Mouse (Mus musculus) erythroblast, embryonic 14.5 days (primary cell): ENCODE results near the gene Cdk17. TPM values are rescaled to one million over a fixed set of nuclear protein-coding genes. Genes with fewer than 3 reads are reported as not detected.

Source experiments
- H3K27me3 ChIP-seq: 2 replicates; pipeline ENCODE4 v1.6.1; 2012; ENCODE audit warnings: inconsistent platforms; ENCODE audit not compliant: control insufficient read depth
- H3K36me3 ChIP-seq: 2 replicates; pipeline ENCODE4 v1.6.1; 2012; ENCODE audit warnings: mild to moderate bottlenecking, inconsistent platforms; ENCODE audit not compliant: control insufficient read depth
- H3K4me1 ChIP-seq: 2 replicates; pipeline ENCODE4 v1.6.1; 2012; ENCODE audit warnings: inconsistent platforms; ENCODE audit not compliant: control insufficient read depth
- H3K4me3 ChIP-seq: replicated peaks from 2 replicates; pipeline ENCODE3; 2012; ENCODE audit warnings: moderate library complexity, mild to moderate bottlenecking, inconsistent platforms
- H3K9me3 ChIP-seq: 2 replicates; pipeline ENCODE4 v1.6.1; 2012; ENCODE audit warnings: low read length, inconsistent platforms, mixed read lengths; ENCODE audit not compliant: control insufficient read depth
- GATA1 ChIP-seq: IDR thresholded peaks from 2 replicates; pipeline ENCODE4 v1.6.1; 2012; ENCODE audit warnings: low read length, inconsistent platforms, mixed read lengths
- TAL1 ChIP-seq: IDR thresholded peaks from 3 replicates; pipeline ENCODE4 v1.6.1; 2012; ENCODE audit warnings: low read length, inconsistent platforms, mixed read lengths
- polyA plus RNA-seq: library from polyadenylated mRNA; stranded (reverse); fragments of >175 nt; gene quantifications from 2 replicates; pipeline ENCODE4 v1.2.3, GENCODE M21; 2012

Cdk17 gene
- polyA plus RNA-seq, 1 experiment: 0.41 TPM

DNA sequence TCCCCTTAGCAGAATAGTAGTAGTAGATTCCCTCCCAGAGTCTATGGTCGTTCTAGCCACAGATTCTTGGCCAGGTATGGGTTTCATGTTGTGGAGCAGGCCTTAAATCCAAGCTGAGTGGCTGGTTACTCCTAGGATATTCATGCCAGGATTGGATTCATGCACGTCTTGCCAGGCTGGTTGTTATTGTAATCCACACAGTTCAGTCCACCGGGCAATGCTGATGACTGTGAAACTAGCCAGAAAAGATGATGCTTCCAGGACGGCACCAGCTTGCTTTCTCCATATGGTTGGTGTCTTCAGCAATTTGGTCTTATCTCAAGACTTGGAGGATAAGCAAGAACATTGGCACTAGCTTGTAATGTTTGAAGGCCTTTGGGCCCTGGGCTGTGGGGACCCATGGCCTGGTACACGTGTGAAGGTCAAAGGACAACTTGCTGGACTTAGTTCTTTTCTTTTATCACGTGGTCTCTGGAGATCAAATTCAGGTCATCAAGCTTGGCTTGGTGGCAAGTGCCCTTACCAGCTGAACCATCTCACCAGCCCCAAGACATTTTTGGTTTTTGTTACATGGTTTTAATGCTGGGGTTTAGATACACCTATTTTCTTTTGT is 41.3 kb downstream of the Cdk17 start:
- H3K4me3 ChIP-seq: no peak overlapping the region
- TF ChIP-seq TAL1 (no peak), GATA1 (no peak)
- peaks cover 27% of the 10 kb centered on the region for H3K4me1 ChIP-seq

DNA sequence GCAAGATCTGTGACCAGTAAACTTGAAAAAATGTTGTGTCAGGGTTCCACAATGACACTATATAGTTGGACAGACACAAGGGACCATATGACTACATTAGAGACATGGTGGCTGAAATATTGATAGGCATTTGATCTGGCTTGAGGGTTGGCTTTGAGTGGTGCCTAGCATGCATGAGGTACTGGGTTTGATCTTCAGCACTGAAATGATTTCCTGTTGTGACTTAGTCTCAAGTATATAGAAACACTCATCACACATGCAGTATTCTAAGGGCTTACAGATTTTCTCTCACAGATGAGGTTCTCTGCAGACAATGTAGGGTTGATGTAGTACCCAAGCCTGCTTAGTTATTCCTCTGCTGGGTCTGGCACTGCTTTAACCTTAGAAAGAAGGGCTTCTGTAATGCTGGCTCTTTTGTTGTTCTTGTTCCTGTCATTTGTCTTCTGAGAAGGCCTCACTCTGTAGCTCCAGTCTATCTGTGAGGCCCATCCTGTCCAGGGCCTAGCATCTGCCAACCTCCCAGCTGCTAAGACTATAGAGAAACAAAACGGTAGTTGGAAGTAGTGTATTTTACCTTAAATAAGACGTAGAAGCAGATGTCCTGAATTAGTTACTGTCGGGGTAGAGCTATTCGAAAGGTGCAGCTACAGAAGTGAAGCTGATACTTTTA is 44.7 kb downstream of the Cdk17 start:
- Histone ChIP-seq H3K9me3 (no peaks in the 10 kb centered on the region), H3K4me1 (peaks cover 25% of the 10 kb centered on the region), H3K27me3 (no peaks in the 10 kb centered on the region), H3K4me3 (no peak overlapping the region), H3K36me3 (peaks cover 19% of the 10 kb centered on the region)
- TF ChIP-seq TAL1 (no peak), GATA1 (no peak)

More for the DNA sequence above, 41.3 kb downstream of the Cdk17 start:
- H3K27me3 ChIP-seq: no peaks in the 10 kb centered on the region
- H3K9me3 ChIP-seq: no peaks in the 10 kb centered on the region
- peaks cover 10% of the 10 kb centered on the region for H3K36me3 ChIP-seq

DNA sequence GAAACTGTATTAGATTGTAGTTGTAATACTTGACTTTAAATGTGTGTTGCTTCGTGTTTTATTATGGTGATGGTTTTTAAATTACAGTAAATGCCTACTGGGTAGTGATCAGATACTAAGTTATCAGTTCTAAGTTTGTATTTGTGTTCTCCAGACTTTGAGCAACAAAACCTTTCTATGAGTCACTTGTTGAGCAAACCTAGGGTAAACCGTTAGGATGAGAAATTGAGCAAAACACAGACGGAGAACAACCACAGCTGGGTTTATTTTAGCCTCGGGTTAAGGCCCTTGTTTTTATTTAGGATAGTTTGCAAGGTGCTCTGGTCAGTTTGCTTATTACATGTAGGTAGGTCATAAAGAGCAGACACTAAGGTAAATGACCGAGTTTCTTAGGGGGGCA is 46.5 kb downstream of the Cdk17 start:
- no peaks in the 10 kb centered on the region for H3K27me3 ChIP-seq
- H3K4me3 ChIP-seq: no peak overlapping the region
- no peaks in the 10 kb centered on the region for H3K9me3 ChIP-seq
- peaks cover 17% of the 10 kb centered on the region for H3K4me1 ChIP-seq
- TF ChIP-seq GATA1 (no peak), TAL1 (no peak)
- H3K36me3 ChIP-seq: peaks cover 26% of the 10 kb centered on the region

DNA sequence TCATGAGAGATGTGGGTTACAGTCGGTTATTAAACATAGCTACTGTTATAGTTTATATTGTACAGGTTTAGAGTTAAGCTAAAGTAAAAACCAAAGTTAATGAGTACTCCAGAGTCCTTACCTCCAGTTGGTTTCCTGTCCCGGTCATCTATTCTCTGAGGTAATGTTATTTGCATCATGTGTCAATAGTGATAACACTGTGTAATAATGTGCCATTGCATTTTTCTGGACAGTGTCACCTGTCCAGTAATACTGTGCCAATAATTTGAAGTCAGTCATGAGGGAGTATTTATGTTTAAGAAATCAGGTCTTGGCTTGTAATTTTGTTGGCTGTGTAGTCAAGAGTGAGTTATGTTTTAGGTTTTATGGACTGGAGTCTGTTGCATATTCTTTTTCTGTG is 52.0 kb downstream of the Cdk17 start:
- H3K36me3 ChIP-seq: peaks cover 77% of the 10 kb centered on the region
- H3K4me3 ChIP-seq: no peak overlapping the region
- peaks cover 4% of the 10 kb centered on the region for H3K4me1 ChIP-seq
- peaks cover 4% of the 10 kb centered on the region for H3K9me3 ChIP-seq
- TF ChIP-seq TAL1: no peak
- no peak for TF ChIP-seq GATA1
- no peaks in the 10 kb centered on the region for H3K27me3 ChIP-seq

DNA sequence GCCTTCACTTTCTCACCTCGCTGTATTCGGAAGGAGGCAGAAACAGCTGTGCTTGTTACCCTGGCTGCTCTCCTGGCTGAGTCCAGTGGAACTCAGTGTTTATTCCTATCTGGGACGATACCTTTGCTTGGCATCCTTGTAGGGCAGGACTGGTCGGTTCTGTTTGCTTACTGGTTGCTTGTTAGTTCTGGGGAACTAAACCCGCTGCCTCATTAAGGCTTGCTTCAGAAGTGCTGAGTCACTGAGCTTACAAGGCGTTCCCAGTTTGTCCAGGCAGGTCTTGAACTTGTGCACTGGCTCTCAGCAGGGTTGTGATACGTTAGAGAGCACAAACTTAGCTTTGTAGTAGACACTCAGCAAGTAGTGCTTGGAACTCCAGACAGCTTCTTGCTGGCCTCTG is 52.7 kb downstream of the Cdk17 start:
- peaks cover 4% of the 10 kb centered on the region for H3K9me3 ChIP-seq
- TF ChIP-seq TAL1 (no peak), GATA1 (no peak)
- H3K36me3 ChIP-seq: peaks cover 80% of the 10 kb centered on the region
- peaks cover 1% of the 10 kb centered on the region; the same call in 1 of the 2 replicates for H3K4me1 ChIP-seq
- H3K4me3 ChIP-seq: no peak overlapping the region
- no peaks in the 10 kb centered on the region for H3K27me3 ChIP-seq

DNA sequence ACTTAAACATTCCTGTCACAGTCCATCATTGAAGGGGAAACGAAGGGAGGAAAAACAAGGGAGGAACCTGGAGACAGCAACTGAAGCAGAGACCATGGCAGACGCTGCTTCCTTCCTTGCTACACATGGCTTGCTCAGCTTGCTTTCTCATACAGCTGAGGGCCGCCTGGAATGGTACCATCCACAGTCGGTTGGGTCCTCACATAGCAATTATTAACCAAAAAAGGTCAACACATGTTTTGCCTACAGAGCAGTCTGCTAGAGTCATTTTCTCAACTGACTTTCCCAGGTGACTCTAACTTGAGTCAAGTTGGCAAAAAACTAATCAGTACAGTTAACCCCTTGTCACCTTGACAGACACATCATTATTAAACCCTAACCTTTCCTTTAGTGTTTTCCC is 53.6 kb downstream of the Cdk17 start:
- peaks cover 78% of the 10 kb centered on the region for H3K36me3 ChIP-seq
- TF ChIP-seq GATA1 (no peak), TAL1 (no peak)
- H3K4me1 ChIP-seq: peaks cover 1% of the 10 kb centered on the region; the same call in 1 of the 2 replicates
- H3K9me3 ChIP-seq: peaks cover 4% of the 10 kb centered on the region
- H3K4me3 ChIP-seq: no peak overlapping the region
- no peaks in the 10 kb centered on the region for H3K27me3 ChIP-seq

DNA sequence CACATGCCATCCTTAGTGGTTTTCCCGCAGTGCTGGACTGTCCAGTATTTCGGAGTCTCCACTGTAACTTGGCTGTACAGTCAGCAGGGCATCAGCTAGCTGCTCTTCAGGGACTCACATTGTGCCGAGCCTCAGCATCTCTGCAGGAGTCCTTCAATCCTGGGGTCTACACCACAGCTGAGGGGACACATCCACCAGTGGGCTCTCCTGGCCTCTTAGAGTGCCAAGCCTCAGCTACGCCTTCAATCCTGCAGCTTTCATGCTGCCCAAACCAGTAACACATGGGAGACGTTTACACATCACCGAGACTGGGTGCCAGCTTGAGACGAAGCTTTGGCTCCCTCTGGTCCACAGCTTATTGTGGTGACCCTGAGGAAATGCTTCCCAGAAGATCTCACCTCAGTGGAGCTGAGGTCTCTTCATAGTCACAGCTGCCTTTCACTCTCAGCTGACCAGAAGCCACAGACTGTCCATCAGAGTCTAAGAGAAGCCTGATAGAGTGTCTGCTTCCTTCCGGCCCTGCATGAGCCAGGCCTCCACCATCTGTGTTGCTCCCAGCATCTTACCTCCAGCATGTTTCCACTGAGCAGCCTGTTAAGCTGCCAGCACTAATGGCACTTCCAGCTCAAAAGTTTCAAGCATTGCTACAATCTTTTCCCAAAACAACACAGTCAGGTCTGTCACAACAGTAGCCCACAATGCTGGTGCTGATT is 54.5 kb downstream of the Cdk17 start:
- H3K36me3 ChIP-seq: peaks cover 80% of the 10 kb centered on the region
- H3K9me3 ChIP-seq: peaks cover 4% of the 10 kb centered on the region
- H3K4me3 ChIP-seq: no peak overlapping the region
- no peak for TF ChIP-seq GATA1
- no peak for TF ChIP-seq TAL1
- H3K4me1 ChIP-seq: peaks cover 1% of the 10 kb centered on the region; the same call in 1 of the 2 replicates
- H3K27me3 ChIP-seq: no peaks in the 10 kb centered on the region

DNA sequence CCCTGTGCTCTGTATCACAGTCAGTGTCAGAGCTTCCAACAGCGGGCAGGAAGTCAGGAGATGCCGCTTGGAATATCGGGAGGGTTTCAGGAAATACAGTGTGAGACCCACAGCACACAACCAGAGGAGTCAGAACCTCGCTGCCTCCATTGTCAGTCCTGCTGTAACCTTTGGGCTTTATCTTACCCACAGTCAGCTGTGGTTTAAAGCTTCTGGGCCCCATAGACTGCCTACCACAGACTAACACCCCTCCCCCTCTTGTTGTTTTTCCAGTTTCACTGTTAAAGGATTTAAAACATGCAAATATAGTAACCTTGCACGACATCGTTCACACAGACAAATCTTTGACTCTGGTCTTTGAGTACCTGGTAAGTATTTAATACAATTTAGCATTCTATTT is 65.1 kb downstream of the Cdk17 start:
- H3K4me3 ChIP-seq: no peak overlapping the region
- H3K9me3 ChIP-seq: no peaks in the 10 kb centered on the region
- peaks cover 56% of the 10 kb centered on the region for H3K36me3 ChIP-seq
- H3K27me3 ChIP-seq: no peaks in the 10 kb centered on the region
- no peak for TF ChIP-seq TAL1
- no peak for TF ChIP-seq GATA1
- H3K4me1 ChIP-seq: no peaks in the 10 kb centered on the region

DNA sequence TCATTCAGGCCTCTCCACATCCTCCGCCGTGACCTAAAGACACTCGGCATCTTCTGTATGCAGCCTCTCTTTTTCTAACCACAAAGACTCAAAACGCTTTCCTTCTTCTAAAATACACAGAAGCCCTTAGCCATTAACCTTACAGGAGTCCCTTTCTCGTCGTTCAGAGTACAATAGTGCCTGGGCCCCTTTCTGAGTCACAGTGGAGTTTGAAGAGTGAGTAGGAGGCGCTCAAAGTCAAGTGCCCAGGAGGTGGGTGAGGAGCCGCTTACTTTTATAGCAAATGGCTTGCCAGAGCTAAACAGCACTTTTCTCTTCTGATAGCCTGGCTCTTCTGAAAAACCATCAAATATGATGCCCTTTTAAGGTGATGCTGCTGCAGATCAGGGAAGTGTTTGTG is 67.2 kb downstream of the Cdk17 start:
- no peaks in the 10 kb centered on the region for H3K27me3 ChIP-seq
- no peaks in the 10 kb centered on the region for H3K9me3 ChIP-seq
- H3K4me1 ChIP-seq: no peaks in the 10 kb centered on the region
- TF ChIP-seq TAL1 (no peak), GATA1 (no peak)
- no peak overlapping the region for H3K4me3 ChIP-seq
- peaks cover 78% of the 10 kb centered on the region for H3K36me3 ChIP-seq
